Mouse (Mus musculus): ENCODE results near the gene Rhoq. TPM values are rescaled to one million over a fixed set of nuclear protein-coding genes. Genes with fewer than 3 reads are reported as not detected.

Rhoq gene
- total RNA-seq, 4 experiments from 2014 or later, result 35.5 to 44.8 (median 42.0) TPM

- no peak for DNase-seq (ENCODE audit: low spot score in 2 of 2)
Measured at GRCm38 (mm10) chr17:86988601-86989184, 25.8 kb downstream of the Rhoq start.

- no peak for DNase-seq (ENCODE audit: low spot score in 2 of 2)
Measured at GRCm38 (mm10) chr17:86991306-86991705, 28.4 kb downstream of the Rhoq start.

GRCm38 (mm10) chr17:86997323-86997722, 34.4 kb downstream of the Rhoq start:
- no peak for DNase-seq (ENCODE audit: low spot score in 2 of 2)

GRCm38 (mm10) chr17:87008950-87009349, 46.1 kb downstream of the Rhoq start:
- no peak for DNase-seq (ENCODE audit: low spot score in 2 of 2)

GRCm38 (mm10) chr17:87011301-87012019, 48.6 kb downstream of the Rhoq start:
- peak; percentile 84 to 86 for DNase-seq (ENCODE audit: low spot score in 2 of 2)

- no peak for DNase-seq (ENCODE audit: low spot score in 2 of 2)
Measured at GRCm38 (mm10) chr17:87019692-87020091, 56.8 kb downstream of the Rhoq start.

- no peak for DNase-seq (ENCODE audit: low spot score in 2 of 2)
Measured at GRCm38 (mm10) chr17:87024491-87025242, 61.8 kb downstream of the Rhoq start.

- peak; percentile 97 to 98 for DNase-seq (ENCODE audit: low spot score in 2 of 2)
Measured at GRCm38 (mm10) chr17:87025269-87025949, 62.5 kb downstream of the Rhoq start, which contains the start of the genes Pigf and Cript. Gene Pigf, minus strand, starts transcription at chr17:87025406. Gene Cript, plus strand, starts transcription at chr17:87025550.

- no peak for DNase-seq (ENCODE audit: low spot score in 2 of 2)
Measured at GRCm38 (mm10) chr17:87036141-87037073, 73.5 kb downstream of the Rhoq start.

GRCm38 (mm10) chr17:87038496-87038895, 75.6 kb downstream of the Rhoq start:
- no peak for DNase-seq (ENCODE audit: low spot score in 2 of 2)

GRCm38 (mm10) chr17:87041739-87042138, 78.9 kb downstream of the Rhoq start:
- peak; percentile 31 to 38 for DNase-seq (ENCODE audit: low spot score in 2 of 2)

- peak; percentile 76 to 94 for DNase-seq (ENCODE audit: low spot score in 2 of 2)
Measured at GRCm38 (mm10) chr17:87044364-87044763, 81.5 kb downstream of the Rhoq start.

GRCm38 (mm10) chr17:87044796-87045195, 81.9 kb downstream of the Rhoq start:
- DNase-seq (ENCODE audit: low spot score in 2 of 2), result no peak

Other genes with a start within 250 kb of the Rhoq start
- 10 to 100 TPM; 89.6 to 95.2 (median 94.2) TPM for gene Epas1, start 209.4 kb upstream of the Rhoq start, total RNA-seq (2022)
- not detected for gene Tmem247, start 45.7 kb upstream of the Rhoq start, total RNA-seq (2022)
- not detected for gene Atp6v1e2, start 15.2 kb upstream of the Rhoq start, total RNA-seq (2022)
- 10 to 100 TPM; 17.8 to 23.3 (median 19.6) TPM for gene Pigf, start 62.3 kb downstream of the Rhoq start, total RNA-seq (2022)
- 10 to 100 TPM; 49.9 to 71.9 (median 56.2) TPM for gene Cript, start 62.5 kb downstream of the Rhoq start, total RNA-seq (2022)
- gene Socs5, start 144.6 kb downstream of the Rhoq start, total RNA-seq (2022), result 100 to 1,000 TPM in 2 of 4 experiments, 10 to 100 TPM in 2; 96.3 to 116 (median 104) TPM

Measured in layer of hippocampus, adult 8-10 months (tissue).